Mouse (Mus musculus) embryonic facial prominence, embryonic 10.5 days (tissue): Measurements from ENCODE around the gene Dars2. TPM values are rescaled to one million over a fixed set of nuclear protein-coding genes. Genes with fewer than 3 reads are reported as not detected.
A peak's percentile ranks its signal among the peaks of the same experiment; 100 is the strongest.

ENCODE experiments used
- DNase-seq: peaks from one replicate; pipeline ENCODE4 v3.0.0-alpha.2; 2017; ENCODE audit warnings: low spot score
- H3K27ac ChIP-seq: fragments of 300-500 bp; sonication (generic); replicated peaks from 2 replicates; pipeline ENCODE4 v1.5.1; 2016; ENCODE audit warnings: mild to moderate bottlenecking
- H3K27me3 ChIP-seq: fragments of 300-500 bp; sonication (generic); replicated peaks from 2 replicates; pipeline ENCODE4 v1.6.1; 2016; ENCODE audit warnings: low read depth, mild to moderate bottlenecking; ENCODE audit not compliant: poor library complexity, severe bottlenecking
- H3K36me3 ChIP-seq: fragments of 300-500 bp; sonication (generic); replicated peaks from 2 replicates; pipeline ENCODE4 v1.6.1; 2016; ENCODE audit warnings: mild to moderate bottlenecking, moderate library complexity
- H3K4me1 ChIP-seq: fragments of 300-500 bp; sonication (generic); 2 replicates; pipeline ENCODE4 v1.6.1; 2016
- H3K4me3 ChIP-seq: fragments of 300-500 bp; sonication (generic); 2 replicates; pipeline ENCODE4 v1.5.1; 2016; ENCODE audit warnings: mild to moderate bottlenecking, moderate library complexity
- H3K9me3 ChIP-seq: fragments of 300-500 bp; sonication (generic); 2 replicates; pipeline ENCODE4 v1.6.1; 2016; ENCODE audit warnings: mild to moderate bottlenecking
- WGBS: fragments of 180-500 bp; shearing (Covaris S2); methylation state at CpG from one replicate; pipeline ENCODE4 v1.1.7; 2016; 5-methylcytosine and 5-hydroxymethylcytosine counted together
- polyA plus RNA-seq: library from polyadenylated mRNA; unstranded; fragments of >200 nt; fragmentation: Nextera tagmentation; extraction: Ambion mirVana; gene quantifications from 2 replicates; pipeline ENCODE4 v1.2.1, GENCODE M21; 2016

Gene Dars2
- polyA plus RNA-seq, 1 experiment from 2014 or later, result 59.0 TPM

DNA sequence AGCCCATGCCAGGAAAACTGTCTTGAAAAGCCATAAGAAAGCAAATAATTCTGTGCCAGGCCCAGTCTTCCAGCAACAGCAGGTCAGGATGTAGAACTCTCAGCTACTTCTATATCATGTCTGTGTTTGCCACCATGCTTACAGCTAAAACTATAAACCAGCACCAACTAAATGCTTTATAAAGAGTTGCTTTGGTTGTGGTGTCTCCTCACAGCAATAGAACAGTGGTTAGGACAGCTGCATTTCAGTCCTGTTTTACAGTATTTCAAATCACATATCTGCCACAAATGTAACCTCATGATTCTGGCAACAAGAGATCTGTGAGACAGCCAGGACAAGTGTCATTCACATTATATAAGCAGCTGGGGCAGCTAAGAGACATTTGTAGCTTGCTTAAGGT is 29.6 kb downstream of the Dars2 start:
- Histone ChIP-seq H3K4me1 (peaks cover 6% of the 10 kb centered on the region; the same call in 1 of the 2 replicates), H3K9me3 (no peaks in the 10 kb centered on the region), H3K27ac (no peak overlapping the region), H3K36me3 (peaks cover 83% of the 10 kb centered on the region), H3K27me3 (no peaks in the 10 kb centered on the region), H3K4me3 (no peak overlapping the region)
- no peak for DNase-seq

DNA sequence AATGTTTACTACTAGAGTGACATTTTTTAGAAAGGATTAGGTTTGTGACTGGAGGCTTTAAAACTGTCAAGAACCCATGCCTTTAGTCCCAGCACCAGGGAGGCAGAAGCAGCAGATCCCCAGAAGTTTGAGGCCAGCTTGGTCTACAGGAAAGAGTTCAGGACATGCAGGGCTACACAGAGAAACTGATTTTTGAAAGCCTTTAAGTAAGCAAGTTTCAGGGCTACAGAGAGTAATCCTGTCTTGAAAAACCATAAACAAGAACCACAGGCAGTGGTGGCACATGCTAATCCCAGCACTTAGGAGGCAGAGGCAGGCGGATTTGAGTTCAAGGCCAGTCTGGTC is 30.1 kb downstream of the Dars2 start:
- Histone ChIP-seq H3K4me1 (peaks cover 6% of the 10 kb centered on the region; the same call in 1 of the 2 replicates), H3K9me3 (no peaks in the 10 kb centered on the region), H3K27me3 (no peaks in the 10 kb centered on the region), H3K36me3 (peaks cover 83% of the 10 kb centered on the region), H3K4me3 (no peak overlapping the region), H3K27ac (no peak overlapping the region)
- 70% methylated on average over 1 of the region's 1 CpGs for WGBS
- no peak for DNase-seq

DNA sequence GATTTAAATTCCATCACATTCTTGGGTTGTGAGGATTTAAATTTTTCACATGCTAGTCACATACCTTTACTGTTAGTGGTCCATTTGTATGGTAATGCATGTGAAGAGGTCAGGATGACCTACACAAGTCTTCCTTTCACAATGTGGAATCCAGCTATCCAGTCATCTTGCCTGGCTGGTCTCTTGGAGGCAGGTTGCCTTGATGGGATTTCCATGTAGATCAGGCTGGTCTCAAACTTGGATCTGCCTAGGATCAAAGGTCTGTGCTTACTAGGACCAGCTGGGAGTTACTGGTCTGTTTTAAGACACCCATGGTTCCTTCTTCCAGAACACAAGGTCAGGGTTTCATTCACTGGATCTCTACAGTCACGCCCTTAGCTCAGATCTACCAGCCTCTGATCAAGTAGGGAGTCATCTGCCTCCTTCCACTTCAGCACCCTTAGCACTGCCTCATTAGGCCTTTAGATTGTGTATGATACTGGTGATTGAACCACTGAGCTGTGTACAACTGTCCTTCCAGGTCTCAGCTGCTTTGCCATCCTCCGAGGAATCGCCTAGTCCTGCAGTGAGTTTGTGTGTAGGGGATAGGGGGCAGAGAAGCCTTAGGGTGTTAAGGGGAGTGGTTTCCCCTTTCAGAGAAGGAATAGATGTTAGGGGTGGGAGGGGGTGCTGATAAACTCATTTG is 30.6 kb downstream of the Dars2 start:
- peaks cover 6% of the 10 kb centered on the region; the same call in 1 of the 2 replicates for H3K4me1 ChIP-seq
- no peaks in the 10 kb centered on the region for H3K27me3 ChIP-seq
- H3K36me3 ChIP-seq, result peaks cover 79% of the 10 kb centered on the region
- no peaks in the 10 kb centered on the region for H3K9me3 ChIP-seq
- WGBS, result 17% methylated on average over 3 of the region's 3 CpGs
- H3K27ac ChIP-seq, result peak overlapping the region; percentile 59
- peak; percentile 58 for DNase-seq
- H3K4me3 ChIP-seq, result 0 out of 2 replicates have a peak overlapping the region, but pooled peaks have one; percentile 2

- Histone ChIP-seq H3K4me3 (peak overlapping the region; percentile 6; the same call in 1 of the 2 replicates), H3K4me1 (peaks cover 6% of the 10 kb centered on the region), H3K27me3 (no peaks in the 10 kb centered on the region), H3K27ac (no peak overlapping the region), H3K9me3 (no peaks in the 10 kb centered on the region), H3K36me3 (peaks cover 72% of the 10 kb centered on the region)
- WGBS, result 5% methylated on average over 3 of the region's 3 CpGs
- DNase-seq, result peak; percentile 37
Observed at GRCm38 (mm10) chr1:161038968-161039721, 31.3 kb downstream of the Dars2 start.

DNA sequence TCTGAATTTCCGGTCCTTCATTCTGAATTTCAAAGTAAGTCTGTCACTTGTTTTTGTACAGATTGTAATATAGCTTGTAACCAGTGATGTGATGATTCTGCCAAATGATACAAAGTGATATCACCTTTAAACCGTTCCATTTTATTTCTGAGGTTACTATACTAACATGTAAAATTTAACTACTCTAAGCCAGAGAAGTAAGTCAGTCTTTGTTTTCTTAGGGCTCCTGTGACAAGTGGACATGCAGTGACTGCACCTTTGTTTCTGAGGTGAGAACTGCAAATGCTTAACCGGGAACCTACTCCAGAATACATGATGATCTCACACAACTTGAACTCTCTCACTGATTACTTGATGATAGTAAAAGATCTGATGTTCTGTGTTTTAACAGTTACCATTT is 32.5 kb downstream of the Dars2 start:
- Histone ChIP-seq H3K9me3 (no peaks in the 10 kb centered on the region), H3K4me3 (peak overlapping the region; percentile 86), H3K27me3 (no peaks in the 10 kb centered on the region), H3K27ac (peak overlapping the region; percentile 24; the same call in 1 of the 2 replicates), H3K4me1 (peaks cover 15% of the 10 kb centered on the region), H3K36me3 (peaks cover 60% of the 10 kb centered on the region)
- 43% methylated on average over 3 of the region's 3 CpGs for WGBS
- no peak for DNase-seq

DNA sequence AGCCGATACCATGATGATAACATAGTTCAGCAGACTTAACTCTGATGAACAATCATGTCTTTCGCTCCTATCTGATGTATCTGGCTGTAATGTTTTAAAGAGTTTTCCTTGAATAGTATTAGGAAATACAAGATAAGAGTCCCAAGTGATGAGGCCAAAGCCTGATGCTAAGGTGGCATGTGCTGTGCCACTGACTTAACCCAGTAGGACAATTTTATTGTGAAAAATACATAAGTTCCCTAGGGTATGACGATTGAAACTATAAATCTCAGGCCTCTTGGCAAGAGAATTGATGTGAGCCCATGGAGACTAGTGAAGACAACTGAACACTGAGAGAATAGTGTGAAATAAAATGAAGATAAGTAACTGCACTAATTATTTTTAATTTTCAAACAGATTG is 32.9 kb downstream of the Dars2 start:
- Histone ChIP-seq H3K9me3 (no peaks in the 10 kb centered on the region), H3K36me3 (peaks cover 58% of the 10 kb centered on the region), H3K27me3 (no peaks in the 10 kb centered on the region), H3K27ac (peak overlapping the region; percentile 97), H3K4me3 (peak overlapping the region; percentile 86), H3K4me1 (peaks cover 15% of the 10 kb centered on the region)
- DNase-seq, result no peak
- 29% methylated on average over 3 of the region's 3 CpGs for WGBS

DNA sequence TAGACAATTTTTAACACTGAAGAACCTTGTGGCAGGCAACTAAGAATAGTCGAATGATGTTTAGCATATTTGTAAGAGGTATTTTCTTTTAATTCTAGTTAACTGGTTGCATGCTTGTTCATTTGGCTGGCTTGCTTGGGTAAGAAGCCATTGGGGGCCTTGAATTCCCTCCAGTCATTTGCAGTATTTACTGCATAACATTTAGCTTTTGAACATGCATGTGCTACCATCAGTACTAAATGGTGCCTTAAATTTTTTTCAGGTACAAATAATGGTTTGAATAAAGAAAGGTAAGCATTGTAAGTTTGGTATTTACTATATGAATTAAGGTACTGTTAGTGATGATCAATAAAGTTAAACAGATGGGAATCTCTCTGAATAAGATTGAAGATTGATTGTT is 33.4 kb downstream of the Dars2 start:
- no peak for DNase-seq

GRCm38 (mm10) chr1:161036411-161036841 is 34.0 kb downstream of the Dars2 start:
- H3K9me3 ChIP-seq, result no peaks in the 10 kb centered on the region

More for the DNA sequence above, 33.4 kb downstream of the Dars2 start:
- peaks cover 15% of the 10 kb centered on the region for H3K4me1 ChIP-seq
- H3K4me3 ChIP-seq, result peak overlapping the region; percentile 86
- WGBS, result 3% methylated on average over 1 of the region's 1 CpGs
- no peaks in the 10 kb centered on the region for H3K9me3 ChIP-seq
- no peaks in the 10 kb centered on the region for H3K27me3 ChIP-seq
- H3K36me3 ChIP-seq, result peaks cover 58% of the 10 kb centered on the region
- H3K27ac ChIP-seq, result peak overlapping the region; percentile 97

GRCm38 (mm10) chr1:161035786-161036404 is 34.6 kb downstream of the Dars2 start:
- Histone ChIP-seq H3K4me1 (peaks cover 15% of the 10 kb centered on the region), H3K27me3 (no peaks in the 10 kb centered on the region), H3K4me3 (peak overlapping the region; percentile 86), H3K36me3 (peaks cover 60% of the 10 kb centered on the region), H3K9me3 (no peaks in the 10 kb centered on the region), H3K27ac (peak overlapping the region; percentile 97)
- under 1% methylated on average over 6 of the region's 6 CpGs for WGBS
- DNase-seq, result no peak

More at GRCm38 (mm10) chr1:161036411-161036841, 34.0 kb downstream of the Dars2 start:
- peak; percentile 47 for DNase-seq
- Histone ChIP-seq H3K36me3 (peaks cover 58% of the 10 kb centered on the region), H3K27me3 (no peaks in the 10 kb centered on the region), H3K4me3 (peak overlapping the region; percentile 86), H3K27ac (peak overlapping the region; percentile 97), H3K4me1 (peaks cover 15% of the 10 kb centered on the region)
- WGBS, result under 1% methylated on average over 5 of the region's 5 CpGs

DNA sequence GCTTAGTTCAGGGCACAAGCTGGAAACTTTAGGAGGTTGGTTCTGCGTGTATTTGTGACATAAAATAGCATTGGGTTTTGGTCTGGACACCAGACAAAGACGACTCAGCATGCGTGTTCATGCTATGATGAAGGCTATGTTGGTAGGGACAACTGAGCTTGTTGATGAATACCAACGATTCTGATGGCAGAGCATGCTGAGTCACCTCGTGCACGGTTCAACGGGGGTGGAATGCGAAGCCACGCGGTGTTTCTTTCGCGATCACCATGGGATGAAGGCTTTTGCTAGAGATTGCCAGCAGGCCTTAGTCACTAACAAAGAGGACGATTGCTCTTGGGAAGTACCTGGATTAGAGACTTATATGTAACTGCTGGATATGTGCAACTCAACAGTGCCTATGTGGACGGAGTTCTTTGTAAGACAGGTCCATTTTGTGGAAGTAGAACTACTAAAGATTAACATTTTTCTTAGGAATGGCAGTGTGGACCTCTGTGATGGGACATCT is 35.1 kb downstream of the Dars2 start:
- 0% methylated on average over 14 of the region's 14 CpGs for WGBS
- Histone ChIP-seq H3K9me3 (no peaks in the 10 kb centered on the region), H3K4me3 (peak overlapping the region; percentile 86), H3K4me1 (peaks cover 15% of the 10 kb centered on the region), H3K36me3 (peaks cover 65% of the 10 kb centered on the region), H3K27me3 (no peaks in the 10 kb centered on the region), H3K27ac (peak overlapping the region; percentile 97)
- DNase-seq, result no peak

- Histone ChIP-seq H3K4me3 (peak within 1 kb of the TSS; percentile 86), H3K9me3 (no peaks in the 10 kb centered on the region), H3K27me3 (no peaks in the 10 kb centered on the region), H3K27ac (peak within 1 kb of the TSS; percentile 97), H3K4me1 (peaks cover 15% of the 10 kb centered on the region), H3K36me3 (peaks cover 72% of the 10 kb centered on the region)
- peak; percentile 100 for DNase-seq
- WGBS, result under 1% methylated on average over 76 of the region's 76 CpGs
Observed at GRCm38 (mm10) chr1:161034435-161035280, 35.8 kb downstream of the Dars2 start, which contains the start of gene Zbtb37. Gene Zbtb37 (minus strand): TSS chr1:161034849.
